Mouse (Mus musculus): ENCODE measurements at regions not wholly inside any gene's neighbourhood (a gene's known extent, or its start where the extent isn't known, plus 50 kb on each side); places are given as distances from the start of the nearest gene placed in this dataset.

GRCm38 (mm10) chr12:10178718-10179117 lies 191.1 kb upstream of the Nt5c1b start:
- Histone ChIP-seq H3K36me3 (replicated peaks) (no peaks in the 10 kb centered on the region), H3K4me3 (no peak overlapping the region), H3K4me1 (peaks cover 8% of the 10 kb centered on the region; the same call in 1 of the 2 replicates), H3K9me3 (no peaks in the 10 kb centered on the region), H3K27me3 (replicated peaks; ENCODE audit: low read depth, poor library complexity, severe bottlenecking) (no peaks in the 10 kb centered on the region), H3K27ac (replicated peaks) (no peak overlapping the region)
- no peak for DNase-seq (ENCODE audit: low spot score)
- 87% methylated on average over 4 of the region's 4 CpGs for WGBS

GRCm38 (mm10) chr12:10179147-10179814 lies 190.5 kb upstream of the Nt5c1b start:
- DNase-seq (ENCODE audit: low spot score) = no peak
- H3K27me3 ChIP-seq (replicated peaks; ENCODE audit: low read depth, poor library complexity, severe bottlenecking) = no peaks in the 10 kb centered on the region
- H3K9me3 ChIP-seq = no peaks in the 10 kb centered on the region
- peak overlapping the region; percentile 1; the same call in 1 of the 2 replicates for H3K27ac ChIP-seq (replicated peaks)
- H3K36me3 ChIP-seq (replicated peaks) = no peaks in the 10 kb centered on the region
- 40% methylated on average over 1 of the region's 1 CpGs for WGBS
- H3K4me1 ChIP-seq = peaks cover 8% of the 10 kb centered on the region; the same call in 1 of the 2 replicates
- H3K4me3 ChIP-seq = no peak overlapping the region

GRCm38 (mm10) chr12:10179815-10180468 lies 189.8 kb upstream of the Nt5c1b start:
- 62% methylated on average over 3 of the region's 3 CpGs for WGBS
- Histone ChIP-seq H3K36me3 (replicated peaks) (no peaks in the 10 kb centered on the region), H3K4me3 (no peak overlapping the region), H3K27me3 (replicated peaks; ENCODE audit: low read depth, poor library complexity, severe bottlenecking) (no peaks in the 10 kb centered on the region), H3K9me3 (no peaks in the 10 kb centered on the region), H3K27ac (replicated peaks) (no peak overlapping the region), H3K4me1 (peaks cover 8% of the 10 kb centered on the region; the same call in 1 of the 2 replicates)
- peak; percentile 16 for DNase-seq (ENCODE audit: low spot score)

- Histone ChIP-seq H3K4me1 (peaks cover 8% of the 10 kb centered on the region; the same call in 1 of the 2 replicates), H3K9me3 (no peaks in the 10 kb centered on the region), H3K36me3 (replicated peaks) (no peaks in the 10 kb centered on the region), H3K27ac (replicated peaks) (no peak overlapping the region), H3K27me3 (replicated peaks; ENCODE audit: low read depth, poor library complexity, severe bottlenecking) (no peaks in the 10 kb centered on the region), H3K4me3 (no peak overlapping the region)
- no peak for DNase-seq (ENCODE audit: low spot score)
Observed at GRCm38 (mm10) chr12:10182589-10182988, 187.2 kb upstream of the Nt5c1b start.

GRCm38 (mm10) chr12:10186576-10186975 lies 183.2 kb upstream of the Nt5c1b start:
- no peak overlapping the region for H3K27ac ChIP-seq (replicated peaks)
- H3K4me1 ChIP-seq = no peaks in the 10 kb centered on the region
- H3K36me3 ChIP-seq (replicated peaks) = no peaks in the 10 kb centered on the region
- DNase-seq (ENCODE audit: low spot score) = no peak
- no peak overlapping the region for H3K4me3 ChIP-seq
- no peaks in the 10 kb centered on the region for H3K9me3 ChIP-seq
- no peaks in the 10 kb centered on the region for H3K27me3 ChIP-seq (replicated peaks; ENCODE audit: low read depth, poor library complexity, severe bottlenecking)

GRCm38 (mm10) chr12:10189746-10190145 lies 180.0 kb upstream of the Nt5c1b start:
- no peak for DNase-seq (ENCODE audit: low spot score)
- H3K27ac ChIP-seq (replicated peaks) = no peak overlapping the region
- H3K36me3 ChIP-seq (replicated peaks) = no peaks in the 10 kb centered on the region
- no peak overlapping the region for H3K4me3 ChIP-seq
- no peaks in the 10 kb centered on the region for H3K27me3 ChIP-seq (replicated peaks; ENCODE audit: low read depth, poor library complexity, severe bottlenecking)
- no peaks in the 10 kb centered on the region for H3K9me3 ChIP-seq
- H3K4me1 ChIP-seq = no peaks in the 10 kb centered on the region
- 90% methylated on average over 2 of the region's 2 CpGs for WGBS

GRCm38 (mm10) chr12:10197906-10198460 lies 171.8 kb upstream of the Nt5c1b start:
- no peaks in the 10 kb centered on the region; the same call in 1 of the 2 replicates for H3K27me3 ChIP-seq (replicated peaks; ENCODE audit: low read depth, poor library complexity, severe bottlenecking)
- H3K36me3 ChIP-seq (replicated peaks) = no peaks in the 10 kb centered on the region
- H3K27ac ChIP-seq (replicated peaks) = no peak overlapping the region
- H3K4me3 ChIP-seq = no peak overlapping the region
- peak; percentile 27 for DNase-seq (ENCODE audit: low spot score)
- 17% methylated on average over 3 of the region's 3 CpGs for WGBS
- H3K4me1 ChIP-seq = peaks cover 14% of the 10 kb centered on the region
- no peaks in the 10 kb centered on the region for H3K9me3 ChIP-seq

GRCm38 (mm10) chr12:10209841-10210240 lies 159.9 kb upstream of the Nt5c1b start:
- Histone ChIP-seq H3K9me3 (no peaks in the 10 kb centered on the region), H3K27ac (replicated peaks) (no peak overlapping the region), H3K27me3 (replicated peaks; ENCODE audit: low read depth, poor library complexity, severe bottlenecking) (no peaks in the 10 kb centered on the region), H3K36me3 (replicated peaks) (no peaks in the 10 kb centered on the region), H3K4me1 (no peaks in the 10 kb centered on the region), H3K4me3 (no peak overlapping the region)
- no peak for DNase-seq (ENCODE audit: low spot score)
- WGBS = 76% methylated on average over 1 of the region's 1 CpGs

GRCm38 (mm10) chr12:10222821-10223220 lies 147.0 kb upstream of the Nt5c1b start:
- no peak for DNase-seq (ENCODE audit: low spot score)
- Histone ChIP-seq H3K9me3 (no peaks in the 10 kb centered on the region), H3K4me1 (no peaks in the 10 kb centered on the region), H3K4me3 (no peak overlapping the region), H3K27ac (replicated peaks) (no peak overlapping the region), H3K36me3 (replicated peaks) (no peaks in the 10 kb centered on the region), H3K27me3 (replicated peaks; ENCODE audit: low read depth, poor library complexity, severe bottlenecking) (no peaks in the 10 kb centered on the region)
- 38% methylated on average over 4 of the region's 4 CpGs for WGBS

GRCm38 (mm10) chr12:10223832-10224231 lies 145.9 kb upstream of the Nt5c1b start:
- WGBS = 38% methylated on average over 4 of the region's 4 CpGs
- Histone ChIP-seq H3K36me3 (replicated peaks) (no peaks in the 10 kb centered on the region), H3K9me3 (no peaks in the 10 kb centered on the region), H3K4me3 (no peak overlapping the region), H3K4me1 (no peaks in the 10 kb centered on the region), H3K27me3 (replicated peaks; ENCODE audit: low read depth, poor library complexity, severe bottlenecking) (no peaks in the 10 kb centered on the region), H3K27ac (replicated peaks) (no peak overlapping the region)
- DNase-seq (ENCODE audit: low spot score) = no peak

GRCm38 (mm10) chr12:10231144-10231543 lies 138.6 kb upstream of the Nt5c1b start:
- Histone ChIP-seq H3K27me3 (replicated peaks; ENCODE audit: low read depth, poor library complexity, severe bottlenecking) (no peaks in the 10 kb centered on the region), H3K9me3 (no peaks in the 10 kb centered on the region), H3K27ac (replicated peaks) (no peak overlapping the region), H3K36me3 (replicated peaks) (no peaks in the 10 kb centered on the region), H3K4me3 (no peak overlapping the region), H3K4me1 (peaks cover 8% of the 10 kb centered on the region)
- DNase-seq (ENCODE audit: low spot score) = no peak
- 82% methylated on average over 4 of the region's 4 CpGs for WGBS

GRCm38 (mm10) chr12:10231683-10232082 lies 138.1 kb upstream of the Nt5c1b start:
- no peak for DNase-seq (ENCODE audit: low spot score)
- WGBS = 48% methylated on average over 4 of the region's 4 CpGs

GRCm38 (mm10) chr12:10248110-10248509 lies 121.7 kb upstream of the Nt5c1b start:
- no peak for DNase-seq (ENCODE audit: low spot score)
- Histone ChIP-seq H3K4me3 (no peak overlapping the region), H3K27me3 (replicated peaks; ENCODE audit: low read depth, poor library complexity, severe bottlenecking) (no peaks in the 10 kb centered on the region)

More at GRCm38 (mm10) chr12:10231683-10232082, 138.1 kb upstream of the Nt5c1b start:
- no peak overlapping the region for H3K27ac ChIP-seq (replicated peaks)
- H3K27me3 ChIP-seq (replicated peaks; ENCODE audit: low read depth, poor library complexity, severe bottlenecking) = no peaks in the 10 kb centered on the region
- H3K4me1 ChIP-seq = peaks cover 8% of the 10 kb centered on the region
- no peaks in the 10 kb centered on the region for H3K36me3 ChIP-seq (replicated peaks)
- no peaks in the 10 kb centered on the region for H3K9me3 ChIP-seq
- no peak overlapping the region for H3K4me3 ChIP-seq

More at GRCm38 (mm10) chr12:10248110-10248509, 121.7 kb upstream of the Nt5c1b start:
- Histone ChIP-seq H3K4me1 (0 out of 2 replicates have a peak, but pooled peaks cover 4% of the 10 kb centered on the region), H3K9me3 (no peaks in the 10 kb centered on the region), H3K27ac (replicated peaks) (no peak overlapping the region), H3K36me3 (replicated peaks) (no peaks in the 10 kb centered on the region)

All from embryonic facial prominence, embryonic 10.5 days (tissue).